Mouse (Mus musculus): Measurements from ENCODE around the gene Mreg.
"Not testable (repeated sequence)": the region's sequence is repeated elsewhere in the genome, so short reads cannot be mapped to it uniquely, and the experiment has no call there.

Mreg gene

DNA sequence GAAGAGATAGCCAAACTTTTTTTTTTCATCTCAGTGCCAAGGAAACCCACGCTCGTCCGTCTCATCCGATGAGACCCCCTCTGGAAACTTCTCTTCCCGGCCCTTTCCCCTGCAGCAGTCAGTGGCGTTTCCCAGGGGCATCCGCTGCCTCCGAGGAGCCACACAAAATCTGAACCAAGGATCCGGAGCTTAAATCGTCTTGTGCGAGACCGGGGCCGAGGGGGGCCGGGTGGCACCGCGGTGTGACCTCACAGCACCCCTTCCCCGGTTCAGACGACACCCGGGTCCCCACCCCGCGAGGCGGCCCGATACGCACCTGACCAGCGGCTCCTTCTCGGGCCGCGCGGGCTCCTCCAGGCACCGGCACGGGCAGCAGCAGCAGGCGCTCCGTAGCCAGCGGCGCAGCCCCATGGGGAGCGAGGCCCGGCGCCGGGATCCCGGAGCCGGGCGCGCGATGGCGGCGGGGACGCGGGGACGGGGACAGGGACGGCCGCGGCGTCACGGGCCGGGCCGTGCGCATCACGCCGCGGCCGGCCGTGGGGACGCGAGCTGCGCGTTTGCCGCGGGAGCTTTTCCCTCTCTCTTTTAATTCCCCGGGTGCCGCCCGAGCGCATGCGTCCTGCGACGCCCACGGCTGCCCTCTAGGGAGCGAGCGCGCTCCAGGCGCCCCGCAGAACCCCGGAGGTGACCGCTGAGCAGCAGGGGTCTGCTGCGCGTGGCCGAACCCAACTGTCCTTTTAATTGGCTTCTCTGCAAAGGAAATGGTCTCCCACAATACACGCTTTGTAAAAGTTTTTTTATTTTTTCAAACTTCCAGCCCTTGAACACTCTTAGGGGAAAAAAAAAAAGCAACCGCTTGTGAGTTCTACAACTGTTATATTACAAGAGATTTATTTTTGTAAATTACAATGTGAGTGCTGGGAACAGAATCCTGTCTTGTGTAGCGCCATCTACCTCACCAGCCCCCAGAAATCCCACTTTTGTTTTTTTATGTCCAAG lies at the start of gene Mreg:
Mreg (minus strand) TSS at position 607 of the 999 bp plus-strand sequence.
- ChIA-PET CTCF (interaction anchor here in 2 of 4 experiments (0.7 to 1.9 kb wide), 6 partner anchors 8 to 46 kb away, joined by 4 to 7 read pairs (median 4); no protein-coding TSS in a partner anchor), POLR2A (interaction anchor here (0.6 to 85.2 kb wide), 36 partner anchors 8 to 569 kb away, joined by 3 to 4494 read pairs (median 6); partner anchors contain the start of genes Mreg (in 1 of the 4), Pecr (in 1 of the 4) and Tmem169 (in 1 of the 4))

DNA sequence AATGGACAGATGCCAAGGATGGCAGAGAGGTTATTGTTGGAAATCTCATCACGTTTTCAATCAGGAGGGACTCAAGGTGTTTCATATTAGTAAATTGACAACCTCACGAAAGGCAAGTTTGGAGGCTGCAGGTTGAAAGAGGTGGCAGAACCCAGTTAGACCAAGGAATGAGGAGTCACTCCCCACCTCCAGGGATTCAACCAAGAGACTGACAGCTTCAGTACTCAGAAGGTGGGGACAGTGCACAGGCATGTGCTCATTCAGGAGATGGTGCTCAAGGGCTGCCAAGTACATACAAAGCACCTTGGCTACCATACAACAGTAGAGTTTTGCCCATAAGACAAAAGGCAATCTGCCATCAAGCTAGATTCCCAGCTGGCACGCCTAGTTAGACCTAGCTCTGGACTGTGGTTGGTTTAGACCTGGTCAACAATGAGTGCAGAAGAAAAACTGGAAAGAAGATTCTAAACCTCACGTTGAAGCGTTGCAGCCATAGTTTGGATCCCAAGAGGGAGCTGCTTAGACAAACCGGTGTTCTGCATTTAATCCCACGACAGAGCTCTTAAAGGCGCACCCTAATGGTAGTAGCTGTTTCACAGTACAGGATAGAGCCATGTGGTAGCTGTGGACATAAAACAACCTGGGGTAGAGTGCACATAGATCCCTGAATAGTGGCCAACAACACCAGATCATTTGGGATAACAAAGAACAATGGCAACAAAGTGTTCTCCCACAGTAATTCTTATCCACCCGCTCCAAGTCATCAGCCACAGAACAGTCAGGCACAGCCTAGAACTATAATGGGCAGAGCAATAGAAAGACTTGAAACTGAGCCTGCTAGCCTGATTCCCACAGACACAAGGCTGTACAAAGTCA lies 44.5 kb upstream of the Mreg start:
- POLR2A ChIA-PET = interaction anchor here (0.5 to 67.4 kb wide), 55 partner anchors 8 to 617 kb away, joined by 3 to 4494 read pairs (median 13); partner anchors contain the start of genes Pecr (in 3 of the 4), Tmem169 (in 3 of the 4), Xrcc5 (in 3 of the 4) and Mreg (in 2 of the 4)
- CTCF ChIA-PET = interaction anchor here in 2 of 4 experiments (0.6 kb wide), 2 partner anchors 11 to 464 kb away, joined by 3 to 6 read pairs; no protein-coding TSS in a partner anchor

DNA sequence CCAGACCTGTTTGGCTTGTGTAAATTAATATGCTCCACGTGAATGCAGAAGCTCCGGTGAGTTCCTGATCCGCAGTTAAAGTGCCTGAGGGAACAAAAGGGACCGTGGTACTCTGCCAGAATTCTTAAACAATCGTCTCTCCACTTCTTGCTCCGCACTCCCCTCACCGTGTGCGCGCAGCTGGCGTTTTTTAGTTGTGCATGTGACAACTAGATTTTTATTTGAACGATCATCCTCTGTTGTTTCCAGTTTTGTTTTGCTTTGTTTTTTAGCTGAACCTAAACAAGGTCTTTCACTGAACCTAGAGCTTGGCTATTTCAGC lies 43.7 kb upstream of the Mreg start:
- POLR2A ChIA-PET = interaction anchor here (0.6 to 67.4 kb wide), 76 partner anchors 8 to 617 kb away, joined by 3 to 4494 read pairs (median 8); partner anchors contain the start of genes Pecr (in 4 of the 4), Tmem169 (in 4 of the 4), Xrcc5 (in 3 of the 4) and Mreg (in 1 of the 4)

DNA sequence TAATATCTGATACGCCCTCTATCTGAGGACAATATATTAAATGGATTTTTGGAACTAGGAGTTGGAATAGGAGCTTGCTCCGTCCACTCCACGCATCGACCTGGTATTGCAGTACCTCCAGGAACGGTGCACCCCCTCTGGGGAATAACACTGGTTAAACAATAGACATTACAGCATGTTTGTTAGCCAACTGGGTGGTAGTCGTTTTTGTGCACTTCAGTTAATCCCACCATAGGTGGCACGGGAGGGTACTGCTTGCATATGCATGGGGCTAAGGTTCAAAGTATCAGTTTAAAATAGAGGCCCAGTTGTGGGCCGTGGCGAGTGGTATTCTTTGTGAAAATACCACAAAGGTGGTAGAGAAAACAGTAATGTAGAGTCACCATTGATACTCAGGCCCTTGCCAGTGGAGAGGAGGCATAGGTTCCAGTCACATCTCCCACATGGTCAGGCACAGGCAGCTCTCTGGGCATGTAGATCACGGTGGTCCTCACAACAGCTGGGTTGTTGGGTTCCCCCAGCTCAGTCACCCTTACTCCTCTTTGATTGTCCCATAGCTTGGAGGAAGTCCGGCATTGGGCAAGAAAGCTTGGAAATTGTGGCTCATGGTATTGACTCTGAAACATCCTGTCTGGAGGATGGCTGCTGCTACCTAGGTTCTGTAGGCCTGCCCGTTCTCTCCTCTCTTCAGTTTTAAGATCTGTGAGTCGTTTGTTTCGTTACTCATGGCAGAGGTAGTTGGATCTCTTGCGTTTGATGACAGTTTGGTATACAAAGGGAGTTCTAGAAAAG lies 43.2 kb upstream of the Mreg start:
- ChIA-PET POLR2A (interaction anchor here (0.6 to 67.4 kb wide), 101 partner anchors 8 to 1607 kb away, joined by 3 to 4494 read pairs (median 6); partner anchors contain the start of genes Pecr (in 4 of the 4), Tmem169 (in 4 of the 4), Mreg (in 3 of the 4) and Xrcc5 (in 3 of the 4)), CTCF (interaction anchor here in 2 of 4 experiments (0.6 to 1.2 kb wide), 3 partner anchors 22 to 597 kb away, joined by 3 to 5 read pairs (median 4); partner anchors contain the start of gene Xrcc5 (in 1 of the 2))

More for the DNA sequence above, 43.7 kb upstream of the Mreg start:
- CTCF ChIA-PET = interaction anchor here in 1 of 4 experiments (1.2 kb wide), 1 partner anchor 23 kb away, joined by 4 read pairs; no protein-coding TSS in a partner anchor

DNA sequence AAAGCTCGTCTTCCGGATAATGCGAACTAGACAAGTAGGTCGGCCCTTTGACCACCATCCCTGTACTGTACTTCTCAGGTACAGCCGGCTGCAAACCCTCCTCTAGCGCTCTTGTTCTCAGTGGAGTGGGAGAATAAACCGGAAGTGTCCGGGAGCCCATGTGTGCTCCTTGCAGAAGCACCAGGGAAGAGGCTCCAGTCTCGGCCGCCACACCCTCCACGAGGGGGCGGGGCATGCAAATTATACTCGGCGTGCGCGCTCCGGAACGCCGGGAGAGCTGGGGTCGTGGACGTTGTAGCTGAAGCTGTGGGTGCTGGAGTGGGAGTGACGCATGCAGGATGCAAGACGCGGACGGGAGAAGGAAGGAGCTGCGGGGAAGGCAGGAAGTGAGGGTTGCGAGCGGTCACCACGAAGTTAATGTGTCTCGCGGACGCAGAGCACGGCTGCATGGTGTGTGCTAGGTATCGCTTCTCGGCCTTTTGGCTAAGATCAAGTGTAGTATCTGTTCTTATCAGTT lies 42.5 kb upstream of the Mreg start:
- ChIA-PET CTCF (interaction anchor here in 2 of 4 experiments (0.6 to 1.2 kb wide), 2 partner anchors 22 to 598 kb away, joined by 3 to 4 read pairs; no protein-coding TSS in a partner anchor), POLR2A (interaction anchor here (0.6 to 67.4 kb wide), 93 partner anchors 10 to 1608 kb away, joined by 3 to 4494 read pairs (median 6); partner anchors contain the start of genes Pecr (in 4 of the 4), Tmem169 (in 4 of the 4), Mreg (in 3 of the 4) and Igfbp2 (in 2 of the 4))

DNA sequence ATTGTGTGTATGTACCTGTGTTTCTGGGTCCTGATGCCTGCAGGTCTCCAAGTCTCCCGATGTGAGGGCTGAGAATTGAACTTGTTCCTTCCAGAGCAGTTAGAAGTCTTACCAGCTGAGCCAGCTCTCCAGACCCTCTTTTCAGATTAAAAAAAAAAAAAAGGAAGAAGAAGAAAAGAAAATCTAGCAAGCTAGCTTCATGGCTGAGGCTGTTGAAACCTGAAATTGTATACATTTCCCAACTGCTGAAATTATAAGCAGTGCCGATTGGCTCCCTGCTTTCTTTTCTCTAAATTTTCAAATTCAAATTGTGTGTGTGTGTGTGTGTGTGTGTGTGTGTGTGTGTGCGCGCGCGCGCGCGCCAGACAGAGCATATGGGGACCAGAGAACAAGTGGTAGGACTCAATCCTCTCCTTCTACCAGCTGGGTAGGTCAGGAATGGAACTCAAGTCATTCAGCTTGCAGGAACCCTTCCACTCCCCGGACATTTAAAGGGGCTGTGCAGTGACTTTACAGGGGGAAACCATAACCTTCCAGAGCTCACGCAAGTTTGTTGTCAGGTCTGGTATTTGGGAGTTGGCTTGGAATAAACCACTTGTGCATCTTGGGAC lies 41.9 kb upstream of the Mreg start:
- ChIA-PET CTCF (no interaction called here), POLR2A (interaction anchor here (0.6 to 67.4 kb wide), 66 partner anchors 10 to 619 kb away, joined by 3 to 4494 read pairs (median 9); partner anchors contain the start of genes Mreg (in 3 of the 4), Pecr (in 3 of the 4), Tmem169 (in 3 of the 4) and Igfbp2 (in 2 of the 4))

DNA sequence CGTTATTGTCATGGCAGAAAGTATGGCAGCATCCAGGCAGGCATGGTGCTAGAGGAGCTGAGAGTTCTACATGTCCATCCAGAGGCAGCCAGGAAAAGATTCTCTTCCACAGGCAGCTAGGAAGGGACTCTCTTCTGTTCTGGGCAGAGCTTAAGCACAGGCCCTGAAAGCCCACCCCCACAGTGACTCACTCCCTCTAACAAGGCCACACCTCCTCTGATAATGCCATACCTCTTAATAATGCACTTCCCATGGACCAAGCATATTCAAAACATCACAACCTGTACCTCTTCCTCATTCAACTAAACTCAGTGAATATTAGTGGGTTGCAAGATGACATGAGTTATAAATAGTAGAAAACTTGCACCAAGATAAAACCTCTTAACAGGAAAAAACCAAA lies 39.7 kb upstream of the Mreg start:
- ChIA-PET POLR2A (interaction anchor here (1.0 to 67.4 kb wide), 13 partner anchors 8 to 48 kb away, joined by 3 to 4494 read pairs (median 83); partner anchors contain the start of genes Mreg (in 2 of the 4), Pecr (in 2 of the 4) and Tmem169 (in 2 of the 4)), CTCF (interaction anchor here in 3 of 4 experiments (0.5 to 1.4 kb wide), 4 partner anchors 19 to 737 kb away, joined by 3 to 4 read pairs (median 3); no protein-coding TSS in a partner anchor)

DNA sequence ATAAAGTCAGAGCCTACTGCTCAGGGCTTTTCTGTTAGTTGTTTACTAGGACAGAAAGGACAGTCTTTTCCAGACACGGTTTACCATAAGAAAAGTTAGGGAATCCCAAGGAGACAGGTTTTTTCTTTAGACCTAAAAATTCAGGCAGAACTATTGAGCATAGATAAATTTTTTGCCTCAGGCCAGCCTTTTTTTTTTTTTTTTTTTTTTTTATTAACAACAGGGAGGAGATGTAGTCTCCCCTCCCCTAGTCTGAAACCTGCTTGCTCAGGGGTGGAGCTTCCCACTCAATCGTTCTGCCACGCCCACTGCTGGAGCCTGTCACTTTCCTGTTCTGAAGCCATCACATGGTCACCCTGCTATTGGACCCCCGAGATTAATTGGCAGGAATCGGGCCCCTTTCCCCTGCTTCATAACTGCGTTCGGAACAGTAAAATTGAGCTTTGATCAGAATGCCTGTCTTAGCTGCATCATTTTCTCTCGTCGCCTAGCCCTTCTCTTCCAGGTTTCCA lies 36.2 kb upstream of the Mreg start:
- CTCF ChIA-PET = interaction anchor here in 3 of 4 experiments (0.6 to 1.1 kb wide), 4 partner anchors 28 to 1007 kb away, joined by 3 to 4 read pairs (median 4); no protein-coding TSS in a partner anchor
- POLR2A ChIA-PET = interaction anchor here (0.6 to 67.4 kb wide), 39 partner anchors 8 to 1632 kb away, joined by 3 to 4494 read pairs (median 5); partner anchors contain the start of gene Mreg (in 3 of the 4)

DNA sequence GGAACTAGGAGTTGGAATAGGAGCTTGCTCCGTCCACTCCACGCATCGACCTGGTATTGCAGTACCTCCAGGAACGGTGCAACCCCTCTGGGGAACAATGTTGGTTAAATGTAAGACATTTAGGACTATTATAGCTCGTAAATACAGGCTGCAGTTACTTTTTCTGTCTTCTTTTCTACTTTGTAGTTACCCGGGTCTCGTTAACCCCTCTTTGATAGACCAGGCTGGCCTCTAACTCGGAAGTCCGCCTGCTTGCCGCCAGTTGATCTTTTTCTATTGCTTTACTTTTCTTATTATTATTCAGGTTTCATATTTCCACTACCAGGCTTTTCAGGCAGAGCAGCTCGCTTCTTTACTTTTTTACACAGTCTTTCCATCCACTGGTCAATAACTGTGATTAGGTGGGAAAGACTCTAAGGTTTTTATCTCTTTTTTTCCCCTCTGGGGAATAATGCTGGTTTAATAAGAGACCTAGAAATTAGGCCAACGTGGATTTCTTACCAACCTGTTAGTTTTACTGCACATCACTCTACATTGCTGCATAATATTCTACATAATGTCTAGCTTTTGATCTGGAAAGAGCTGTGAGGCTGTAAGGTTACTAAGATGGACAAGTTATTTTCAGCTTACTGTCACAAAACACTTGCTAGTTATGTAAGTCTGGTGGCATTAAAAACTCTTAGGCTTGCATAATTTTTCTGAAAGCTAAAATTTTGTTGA lies 32.4 kb upstream of the Mreg start:
- ChIA-PET POLR2A (interaction anchor here (0.6 to 85.2 kb wide), 117 partner anchors 7 to 1935 kb away, joined by 3 to 4494 read pairs (median 5); partner anchors contain the start of genes Mreg (in 4 of the 4), Pecr (in 3 of the 4), Tmem169 (in 3 of the 4) and Igfbp2 (in 2 of the 4)), CTCF (interaction anchor here in 1 of 4 experiments (0.6 to 1.3 kb wide), 2 partner anchors 18 to 1939 kb away, joined by 3 read pairs; no protein-coding TSS in a partner anchor)

DNA sequence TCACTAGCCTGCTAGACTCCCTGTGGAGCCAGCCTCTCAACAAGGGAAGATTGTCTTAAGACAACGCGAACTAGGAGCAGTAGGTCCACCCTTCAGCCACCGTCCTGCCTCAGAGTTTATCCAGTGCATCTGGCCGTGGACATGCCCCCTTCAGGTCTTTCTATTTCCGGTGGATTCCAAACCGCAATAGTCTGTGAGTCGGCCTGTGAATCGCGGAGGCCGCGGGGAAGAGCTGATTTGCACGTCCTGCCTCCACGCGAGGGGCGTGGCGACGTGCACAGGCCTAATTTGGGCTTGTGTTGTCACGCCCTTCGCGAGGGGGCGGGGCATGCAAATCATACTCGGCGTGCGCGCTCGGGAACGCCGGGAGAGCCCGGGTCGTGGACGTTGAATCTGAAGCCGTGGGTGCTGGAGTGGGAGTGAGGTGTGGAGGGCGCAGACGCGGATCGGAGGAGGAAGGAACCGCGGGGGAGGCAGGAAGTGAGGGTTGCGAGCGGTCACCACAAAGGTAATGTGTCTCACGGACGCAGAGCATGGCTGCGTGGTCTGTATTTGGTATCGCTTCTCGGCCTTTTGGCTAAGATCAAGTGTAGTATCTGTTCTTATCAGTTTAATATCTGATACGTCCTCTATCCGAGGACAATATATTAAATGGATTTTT lies 31.7 kb upstream of the Mreg start:
- CTCF ChIA-PET = interaction anchor here in 1 of 4 experiments (1.3 kb wide), 1 partner anchor 17 kb away, joined by 3 read pairs; no protein-coding TSS in a partner anchor
- POLR2A ChIA-PET = interaction anchor here (0.6 to 85.2 kb wide), 121 partner anchors 7 to 1619 kb away, joined by 3 to 4494 read pairs (median 5); partner anchors contain the start of genes Mreg (in 4 of the 4), Pecr (in 3 of the 4), Tmem169 (in 3 of the 4) and Igfbp2 (in 2 of the 4)

DNA sequence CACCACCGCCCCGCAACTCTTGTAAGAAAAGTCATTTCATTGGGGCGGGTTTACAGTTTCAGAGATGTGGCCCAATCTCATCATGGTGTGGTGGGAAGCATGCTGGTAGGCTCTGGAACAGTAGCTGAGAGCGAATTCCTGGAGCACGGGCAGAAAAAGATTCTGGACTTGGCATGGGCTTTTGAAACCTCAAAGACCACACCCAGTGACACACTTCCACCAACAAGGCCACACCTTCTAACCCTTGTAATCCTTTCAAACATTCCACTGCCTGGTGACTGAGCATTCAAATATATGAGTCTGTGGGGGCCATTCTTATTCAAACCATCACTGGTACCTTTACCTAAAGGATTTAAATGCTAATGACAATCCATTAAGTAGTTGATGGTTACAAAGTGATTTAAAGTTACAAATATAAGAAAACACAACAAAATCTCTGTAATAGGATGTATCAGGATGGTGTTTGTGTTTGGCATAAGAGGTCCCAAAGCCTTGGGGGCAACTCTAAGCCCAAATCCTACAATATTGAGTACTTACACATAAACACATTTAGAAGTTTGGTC lies 30.6 kb upstream of the Mreg start:
- ChIA-PET CTCF (no interaction called here), POLR2A (interaction anchor here (0.6 to 85.2 kb wide), 40 partner anchors 12 to 1039 kb away, joined by 3 to 4494 read pairs (median 12); partner anchors contain the start of genes Mreg (in 3 of the 4), Pecr (in 2 of the 4), Tmem169 (in 2 of the 4) and Igfbp2 (in 1 of the 4))

DNA sequence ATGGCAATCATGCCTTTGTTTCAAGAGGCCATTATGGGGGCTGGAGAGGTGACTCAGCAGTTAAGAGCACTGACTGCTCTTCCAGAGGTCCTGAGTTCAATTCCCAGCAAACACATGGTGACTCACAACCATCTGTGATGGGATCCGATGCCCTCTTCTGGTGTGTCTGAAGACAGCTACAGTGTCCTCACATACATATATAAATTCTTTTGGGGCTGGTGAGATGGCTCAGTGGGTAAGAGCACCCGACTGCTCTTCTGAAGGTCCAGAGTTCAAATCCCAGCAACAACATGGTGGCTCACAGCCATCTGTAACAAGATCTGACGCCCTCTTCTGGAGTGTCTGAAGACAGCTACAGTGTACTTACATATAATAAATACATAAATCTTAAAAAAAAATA lies 27.0 kb upstream of the Mreg start:
- CTCF ChIA-PET = not testable (repeated sequence)
- POLR2A ChIA-PET = interaction anchor here (3.1 to 85.2 kb wide), 8 partner anchors 12 to 37 kb away, joined by 29 to 4494 read pairs (median 260); partner anchors contain the start of gene Mreg (in 2 of the 4)

DNA sequence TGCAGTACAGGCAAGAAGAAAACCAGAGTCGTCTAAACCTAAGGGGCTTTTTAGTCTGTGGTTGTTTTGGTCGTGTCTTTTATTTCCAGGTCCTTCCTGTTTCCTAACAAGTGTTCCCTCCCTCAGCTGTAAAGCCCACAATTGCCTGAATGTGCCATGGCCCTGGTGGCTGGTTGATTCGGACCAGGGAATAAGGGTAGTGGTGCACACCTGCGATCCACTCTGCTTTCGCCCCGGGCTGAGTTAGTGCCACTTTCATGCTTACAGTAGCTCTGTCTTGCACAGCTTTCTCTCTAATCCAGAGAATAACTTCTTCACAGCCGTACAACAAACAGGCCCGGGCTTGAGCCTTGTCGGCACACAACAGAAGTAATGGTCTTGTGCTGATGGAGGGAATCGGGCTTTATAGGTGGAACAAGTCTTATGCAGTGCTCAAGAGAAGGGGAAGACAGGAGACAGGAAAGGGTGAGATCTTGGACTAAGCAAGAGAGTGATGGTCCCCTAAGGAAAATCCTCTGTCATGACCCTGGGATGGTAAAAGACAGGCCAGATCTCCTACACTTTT lies 26.0 kb upstream of the Mreg start:
- POLR2A ChIA-PET = interaction anchor here (0.6 to 85.2 kb wide), 37 partner anchors 7 to 1998 kb away, joined by 3 to 4494 read pairs (median 6); partner anchors contain the start of genes Mreg (in 3 of the 4), Pecr (in 3 of the 4), Tmem169 (in 3 of the 4) and Xrcc5 (in 1 of the 4)

More for the DNA sequence above, 26.0 kb upstream of the Mreg start:
- CTCF ChIA-PET = interaction anchor here in 1 of 4 experiments (0.7 kb wide), 1 partner anchor 1582 kb away, joined by 4 read pairs; no protein-coding TSS in a partner anchor

Data from embryonic stem cell, embryonic (primary cell).